Mouse (Mus musculus) liver, embryonic 14.5 days (tissue): ENCODE measurements around the gene Gm5105.

Experiments
- CTCF ChIP-seq: IDR thresholded peaks from 2 replicates; pipeline ENCODE4 v1.5.1; 2016; ENCODE audit warnings: antibody characterized with exemption, low read depth, control low read depth
- EP300 ChIP-seq: IDR thresholded peaks from 2 replicates; pipeline ENCODE4 v1.6.1; 2016; ENCODE audit warnings: antibody characterized with exemption, low read depth

DNA sequence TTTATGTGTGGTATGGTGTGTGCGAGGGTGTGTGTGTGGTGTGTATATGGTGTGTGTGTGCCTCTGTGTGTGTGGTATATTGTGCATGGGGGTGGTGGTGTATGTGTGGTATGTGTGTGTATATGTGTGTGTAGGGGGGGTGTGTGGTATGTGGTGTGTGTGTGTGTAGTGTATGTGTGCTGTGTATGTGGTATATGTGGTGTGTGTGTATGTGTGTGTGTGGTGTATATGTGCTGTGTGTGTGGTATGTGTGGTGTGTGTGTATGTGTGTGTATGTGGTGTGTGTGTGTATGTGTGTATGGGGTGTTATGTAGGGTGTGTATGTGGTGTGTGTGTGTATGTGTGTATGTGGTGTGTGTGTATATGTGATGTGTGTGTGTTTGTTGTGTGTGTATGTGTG lies 7.0 kb upstream of the Gm5105 start:
- TF ChIP-seq CTCF: no peak
- no peak for TF ChIP-seq EP300
